Mouse (Mus musculus) layer of hippocampus, adult 9-11 months (tissue): ENCODE data around the gene Mmd.
A peak's percentile ranks its signal among the peaks of the same experiment; 100 is the strongest.
"Not testable (repeated sequence)": the region's sequence is repeated elsewhere in the genome, so short reads cannot be mapped to it uniquely, and the experiment has no call there.

Experiments used
- DNase-seq: peaks from one replicate; pipeline ENCODE4 v3.0.0; 2022

Gene Mmd

GRCm38 (mm10) chr11:90250189-90250588 is 933 bp downstream of the Mmd start:
- no peak for DNase-seq

- no peak for DNase-seq
Observed at GRCm38 (mm10) chr11:90250730-90251129, 1.5 kb downstream of the Mmd start.

- DNase-seq: no peak
Observed at GRCm38 (mm10) chr11:90251923-90252322, 2.7 kb downstream of the Mmd start.

GRCm38 (mm10) chr11:90252366-90252765 is 3.1 kb downstream of the Mmd start:
- DNase-seq: no peak

GRCm38 (mm10) chr11:90254536-90254935 is 5.3 kb downstream of the Mmd start:
- DNase-seq: peak; percentile 59

- DNase-seq: no peak
Observed at GRCm38 (mm10) chr11:90255687-90256086, 6.4 kb downstream of the Mmd start.

GRCm38 (mm10) chr11:90256833-90257525 is 7.7 kb downstream of the Mmd start:
- DNase-seq: no peak

GRCm38 (mm10) chr11:90258321-90258927 is 9.2 kb downstream of the Mmd start:
- no peak for DNase-seq

- no peak for DNase-seq
Observed at GRCm38 (mm10) chr11:90259071-90259470, 9.8 kb downstream of the Mmd start.

- DNase-seq: no peak
Observed at GRCm38 (mm10) chr11:90259826-90260225, 10.6 kb downstream of the Mmd start.

GRCm38 (mm10) chr11:90264180-90264579 is 14.9 kb downstream of the Mmd start:
- DNase-seq: no peak

GRCm38 (mm10) chr11:90265581-90265980 is 16.3 kb downstream of the Mmd start:
- no peak for DNase-seq

GRCm38 (mm10) chr11:90268934-90269333 is 19.7 kb downstream of the Mmd start:
- no peak for DNase-seq

- DNase-seq: peak; percentile 44
Observed at GRCm38 (mm10) chr11:90269398-90270123, 20.3 kb downstream of the Mmd start.

- no peak for DNase-seq
Observed at GRCm38 (mm10) chr11:90270132-90270877, 21.0 kb downstream of the Mmd start.

GRCm38 (mm10) chr11:90274187-90274586 is 24.9 kb downstream of the Mmd start:
- no peak for DNase-seq

- DNase-seq: no peak
Observed at GRCm38 (mm10) chr11:90275663-90276062, 26.4 kb downstream of the Mmd start.

- no peak for DNase-seq
Observed at GRCm38 (mm10) chr11:90276150-90276549, 26.9 kb downstream of the Mmd start.

GRCm38 (mm10) chr11:90276561-90276960 is 27.3 kb downstream of the Mmd start:
- DNase-seq: no peak

- DNase-seq: no peak
Observed at GRCm38 (mm10) chr11:90280069-90280468, 30.8 kb downstream of the Mmd start.

GRCm38 (mm10) chr11:90281943-90282342 is 32.7 kb downstream of the Mmd start:
- DNase-seq: not testable (repeated sequence)

- no peak for DNase-seq
Observed at GRCm38 (mm10) chr11:90283159-90283558, 33.9 kb downstream of the Mmd start.

GRCm38 (mm10) chr11:90283601-90284000 is 34.3 kb downstream of the Mmd start:
- DNase-seq: peak; percentile 63
